Mouse (Mus musculus) erythroblast, embryonic 14.5 days (primary cell): ENCODE results near the gene Kmt2b.

Source experiments
- GATA1 ChIP-seq: IDR thresholded peaks from 2 replicates; pipeline ENCODE4 v1.6.1; 2012; ENCODE audit warnings: low read length, inconsistent platforms, mixed read lengths
- TAL1 ChIP-seq: IDR thresholded peaks from 3 replicates; pipeline ENCODE4 v1.6.1; 2012; ENCODE audit warnings: low read length, inconsistent platforms, mixed read lengths

- TF ChIP-seq GATA1 (no peak), TAL1 (no peak)
These were observed 64.0 kb downstream of the Kmt2b start for GRCm38 (mm10) chr7:30524487-30524886.
